Mouse (Mus musculus) kidney, postnatal 0 days (tissue): Measurements from ENCODE around the gene Tagln2. TPM values are rescaled to one million over a fixed set of nuclear protein-coding genes. Genes with fewer than 3 reads are reported as not detected.

Experiments
- ATAC-seq: fragments of 200-750 bp; cut with Nextera tagmentation; replicated peaks from 2 replicates; pipeline ENCODE4 v1.8.0; 2017; ENCODE audit warnings: low read depth, moderate number of reproducible peaks, moderate TSS enrichment, moderate library complexity; ENCODE audit not compliant: low FRiP score
- DNase-seq: peaks from one replicate; pipeline ENCODE4 v3.0.0-alpha.2; 2016; ENCODE audit warnings: low spot score
- H3K27ac ChIP-seq: fragments of 300-500 bp; sonication (generic); 2 replicates; pipeline ENCODE4 v1.5.1; 2014; ENCODE audit warnings: mild to moderate bottlenecking
- H3K27me3 ChIP-seq: fragments of 300-500 bp; sonication (generic); 2 replicates; pipeline ENCODE4 v1.6.1; 2014; ENCODE audit warnings: low read length, mixed read lengths; ENCODE audit not compliant: insufficient read depth
- H3K36me3 ChIP-seq: fragments of 300-500 bp; sonication (generic); 2 replicates; pipeline ENCODE4 v1.6.1; 2014; ENCODE audit warnings: low read length, mixed read lengths; ENCODE audit not compliant: insufficient read depth
- H3K4me1 ChIP-seq: fragments of 300-500 bp; sonication (generic); replicated peaks from 2 replicates; pipeline ENCODE4 v1.6.1; 2014; ENCODE audit warnings: antibody characterized with exemption, low read length, mixed read lengths; ENCODE audit not compliant: insufficient read depth
- H3K4me2 ChIP-seq: fragments of 300-500 bp; sonication (generic); 2 replicates; pipeline ENCODE4 v1.6.1; 2014; ENCODE audit warnings: mild to moderate bottlenecking, low read length, moderate library complexity, mixed read lengths
- H3K4me3 ChIP-seq: fragments of 300-500 bp; sonication (generic); replicated peaks from 2 replicates; pipeline ENCODE4 v1.5.1; 2014; ENCODE audit warnings: low read depth, low read length
- H3K9ac ChIP-seq: fragments of 300-500 bp; sonication (generic); 2 replicates; pipeline ENCODE4 v1.6.1; 2014; ENCODE audit warnings: low read depth, low read length
- H3K9me3 ChIP-seq: fragments of 300-500 bp; sonication (generic); replicated peaks from 2 replicates; pipeline ENCODE4 v1.6.1; 2016; ENCODE audit warnings: low read length, inconsistent platforms, mixed read lengths
- CTCF ChIP-seq: IDR thresholded peaks from 2 replicates; pipeline ENCODE4 v1.5.1; 2016; ENCODE audit warnings: antibody characterized with exemption, low read depth, mild to moderate bottlenecking, moderate library complexity
- WGBS: fragments of 180-500 bp; shearing (Covaris S2); extraction: QIAGEN DNeasy Blood & Tissue Kit; methylation state at CpG from one replicate; pipeline ENCODE4 v1.1.7; 2014; 5-methylcytosine and 5-hydroxymethylcytosine counted together
- polyA plus RNA-seq: library from polyadenylated mRNA; unstranded; fragments of >200 nt; fragmentation: Nextera tagmentation; extraction: Ambion mirVana; gene quantifications from 2 replicates; pipeline ENCODE4 v1.2.1, GENCODE M21; 2015

Tagln2 gene
- polyA plus RNA-seq, 1 experiment from 2014 or later = 225 TPM

DNA sequence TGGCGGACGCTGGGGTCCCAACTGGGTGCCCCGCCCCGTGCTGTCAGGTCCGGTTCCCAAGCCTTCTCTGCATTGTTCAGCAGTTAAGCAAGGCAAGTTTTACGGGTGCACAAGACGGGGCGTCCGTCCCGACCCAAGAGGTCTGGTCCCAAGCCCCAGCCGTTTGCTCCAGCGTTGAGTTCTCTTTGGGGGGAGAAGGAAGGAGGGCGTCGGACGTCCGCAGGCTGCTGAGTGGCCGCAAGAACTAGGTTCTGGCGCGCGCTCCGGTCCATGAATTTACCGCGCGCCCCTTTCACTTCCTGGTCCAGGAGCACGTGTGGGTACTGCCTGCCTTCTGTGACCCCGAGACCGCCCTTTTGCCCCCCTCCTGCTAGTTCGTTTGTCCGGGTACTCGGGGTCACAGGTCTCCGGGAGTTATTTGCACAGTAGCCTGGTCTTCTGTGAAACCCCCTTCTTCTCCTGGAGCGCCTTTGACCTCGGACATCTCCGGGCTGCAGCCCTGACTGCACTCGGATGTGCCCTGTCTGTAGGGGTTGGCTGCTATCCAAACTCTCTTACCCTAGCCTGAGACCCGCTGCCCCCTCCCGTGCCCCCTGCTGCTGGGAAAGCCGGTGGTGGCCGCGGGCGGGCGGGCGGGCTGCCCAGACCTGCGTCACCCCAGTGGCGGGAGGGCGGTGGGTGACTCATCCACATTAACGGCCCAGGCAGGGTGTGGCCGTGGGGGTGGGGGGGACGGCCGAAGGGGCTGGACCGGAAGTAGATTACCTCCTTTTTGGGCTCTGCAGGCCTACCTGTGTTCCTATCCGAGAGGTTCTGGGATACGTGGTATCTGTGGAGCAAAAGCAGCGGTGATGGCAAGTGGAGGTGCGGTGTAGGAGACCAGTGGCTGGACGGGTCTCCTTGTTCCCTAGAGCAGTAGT is 864 bp downstream of the Tagln2 start:
- Histone ChIP-seq H3K27me3 (no peaks in the 10 kb centered on the region), H3K4me1 (peaks cover 28% of the 10 kb centered on the region), H3K4me2 (peak overlapping the region; percentile 71), H3K36me3 (peaks cover 11% of the 10 kb centered on the region), H3K27ac (peak overlapping the region; percentile 79), H3K9me3 (no peaks in the 10 kb centered on the region), H3K4me3 (peak overlapping the region; percentile 57), H3K9ac (peak overlapping the region; percentile 67)
- WGBS = 1% methylated on average over 56 of the region's 56 CpGs
- DNase-seq (peak; percentile 64), ATAC-seq (peak; percentile 47)
- TF ChIP-seq CTCF = no peak

DNA sequence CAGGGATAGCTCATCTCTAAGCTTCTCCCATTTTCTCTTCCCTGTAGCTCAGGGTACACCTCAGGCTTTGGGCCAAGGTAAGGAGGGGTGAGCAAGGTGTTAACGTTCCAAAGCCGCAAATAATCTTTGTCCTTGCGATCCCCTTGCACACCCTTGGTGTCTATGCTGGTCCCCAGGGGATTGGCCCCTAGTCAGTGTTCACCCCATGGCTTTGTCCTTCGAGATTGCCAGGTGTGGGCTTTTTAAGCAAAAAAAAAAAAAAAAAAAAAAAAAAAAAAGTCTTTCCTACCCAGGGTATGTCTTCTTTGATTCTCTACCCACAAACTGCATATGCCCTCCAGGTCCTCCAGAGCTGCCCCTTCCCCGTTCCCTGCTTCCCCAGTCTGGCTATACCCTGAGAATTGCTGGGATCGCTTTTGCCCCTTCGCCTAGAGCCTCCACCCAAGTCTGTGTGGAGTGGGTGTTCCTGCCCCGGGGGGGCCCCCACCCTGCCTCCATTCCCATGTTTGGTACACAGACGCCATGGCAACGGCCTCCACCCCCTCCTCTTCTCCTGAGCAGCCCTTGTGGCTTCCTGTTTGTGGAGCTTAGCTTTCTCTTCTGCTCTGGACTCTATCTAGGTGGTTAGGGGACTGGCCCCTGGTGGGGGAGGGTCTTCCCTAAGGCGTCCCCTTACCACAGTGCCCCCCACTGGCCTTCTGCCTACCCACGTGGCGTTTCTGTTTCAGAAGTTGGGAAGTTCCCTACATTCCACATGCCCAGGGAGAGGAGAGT is 1.7 kb downstream of the Tagln2 start:
- Histone ChIP-seq H3K4me2 (peak overlapping the region; percentile 71), H3K36me3 (peaks cover 19% of the 10 kb centered on the region), H3K4me3 (peak overlapping the region; percentile 57), H3K27ac (peak overlapping the region; percentile 79), H3K9me3 (no peaks in the 10 kb centered on the region), H3K27me3 (no peaks in the 10 kb centered on the region), H3K4me1 (peaks cover 28% of the 10 kb centered on the region), H3K9ac (peak overlapping the region; percentile 67)
- ATAC-seq = peak; percentile 5; the same call in 1 of the 2 replicates
- TF ChIP-seq CTCF = peak; percentile 42
- 31% methylated on average over 13 of the region's 13 CpGs for WGBS
- peak; percentile 79 for DNase-seq

- Histone ChIP-seq H3K4me1 (peaks cover 28% of the 10 kb centered on the region), H3K27me3 (no peaks in the 10 kb centered on the region), H3K36me3 (peaks cover 21% of the 10 kb centered on the region), H3K4me3 (peak overlapping the region; percentile 57), H3K27ac (peak overlapping the region; percentile 79), H3K9ac (peak overlapping the region; percentile 39), H3K4me2 (peak overlapping the region; percentile 71), H3K9me3 (no peaks in the 10 kb centered on the region)
- DNase-seq (peak; percentile 74), ATAC-seq (peak; percentile 33)
- TF ChIP-seq CTCF = no peak; the same call in 1 of the 2 replicates
- WGBS = 20% methylated on average over 12 of the region's 13 CpGs
These were observed 2.6 kb downstream of the Tagln2 start for GRCm38 (mm10) chr1:172502145-172503110.

GRCm38 (mm10) chr1:172503111-172503997 is 3.5 kb downstream of the Tagln2 start:
- Histone ChIP-seq H3K4me2 (peak overlapping the region; percentile 71), H3K27me3 (no peaks in the 10 kb centered on the region), H3K9ac (peak overlapping the region; percentile 39), H3K27ac (peak overlapping the region; percentile 79), H3K4me1 (peaks cover 28% of the 10 kb centered on the region), H3K9me3 (no peaks in the 10 kb centered on the region), H3K4me3 (peak overlapping the region; percentile 57), H3K36me3 (peaks cover 21% of the 10 kb centered on the region)
- TF ChIP-seq CTCF = no peak
- DNase-seq (peak; percentile 71), ATAC-seq (no peak)
- 17% methylated on average over 14 of the region's 14 CpGs for WGBS

DNA sequence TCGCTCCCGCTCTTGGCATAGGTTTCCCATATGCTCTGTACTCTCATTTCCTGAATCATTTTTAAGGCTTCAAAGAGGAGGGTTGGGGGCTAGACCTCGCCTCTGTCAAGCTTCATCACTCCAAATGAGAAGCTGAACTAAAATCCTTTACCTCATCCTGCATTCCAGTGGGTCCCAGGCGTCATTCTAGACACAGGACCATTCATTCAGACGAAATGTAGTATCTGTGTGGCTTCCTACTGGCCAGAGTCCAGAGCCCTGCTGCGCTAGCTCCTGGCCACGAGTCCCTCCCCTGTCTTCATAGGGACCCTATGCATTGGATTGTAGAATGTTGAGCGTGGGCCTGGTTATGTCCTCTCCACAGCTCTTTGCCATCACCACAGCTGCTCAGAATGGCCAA is 4.9 kb downstream of the Tagln2 start:
- peaks cover 20% of the 10 kb centered on the region for H3K36me3 ChIP-seq
- no peaks in the 10 kb centered on the region for H3K9me3 ChIP-seq
- ATAC-seq (no peak), DNase-seq (no peak)
- TF ChIP-seq CTCF = no peak
- no peak overlapping the region for H3K9ac ChIP-seq
- H3K4me2 ChIP-seq = no peak overlapping the region
- no peaks in the 10 kb centered on the region for H3K27me3 ChIP-seq
- no peak overlapping the region for H3K27ac ChIP-seq
- peaks cover 24% of the 10 kb centered on the region for H3K4me1 ChIP-seq
- 81% methylated on average over 8 of the region's 8 CpGs for WGBS
- H3K4me3 ChIP-seq = no peak overlapping the region
